Mouse (Mus musculus) liver, adult (tissue): ENCODE measurements around the gene Arpc5l.

ENCODE experiments used
- GATA4 ChIP-seq: IDR thresholded peaks from 2 replicates; pipeline ENCODE4 v1.6.1; 2014; ENCODE audit warnings: mild to moderate bottlenecking, low read length; ENCODE audit not compliant: insufficient replicate concordance

Arpc5l gene

GRCm38 (mm10) chr2:38992004-38992403 lies 13.1 kb upstream of the Arpc5l start:
- no peak for TF ChIP-seq GATA4

GRCm38 (mm10) chr2:38992452-38992851 lies 12.7 kb upstream of the Arpc5l start:
- TF ChIP-seq GATA4: no peak

- TF ChIP-seq GATA4: no peak
Observed at GRCm38 (mm10) chr2:38997386-38998374, 7.5 kb upstream of the Arpc5l start, which contains the start of gene Wdr38. Gene Wdr38, plus strand, starts transcription at chr2:38997476.

GRCm38 (mm10) chr2:38999381-38999780 lies 5.8 kb upstream of the Arpc5l start:
- TF ChIP-seq GATA4: no peak

- TF ChIP-seq GATA4: no peak
Observed at GRCm38 (mm10) chr2:38999910-39000586, 5.1 kb upstream of the Arpc5l start.

GRCm38 (mm10) chr2:39000587-39000919 lies 4.6 kb upstream of the Arpc5l start:
- TF ChIP-seq GATA4: no peak

- no peak for TF ChIP-seq GATA4
Observed at GRCm38 (mm10) chr2:39001866-39002265, 3.3 kb upstream of the Arpc5l start.

- TF ChIP-seq GATA4: no peak
Observed at GRCm38 (mm10) chr2:39003106-39003505, 2.0 kb upstream of the Arpc5l start.

GRCm38 (mm10) chr2:39003512-39003911 lies 1.6 kb upstream of the Arpc5l start:
- no peak for TF ChIP-seq GATA4

- no peak for TF ChIP-seq GATA4
Observed at GRCm38 (mm10) chr2:39004372-39004771, 776 bp upstream of the Arpc5l start.

- no peak for TF ChIP-seq GATA4
Observed at GRCm38 (mm10) chr2:39005574-39006079, 479 bp downstream of the Arpc5l start, which contains the start of gene Rpl35. Gene Rpl35, minus strand, starts transcription at chr2:39005624.

GRCm38 (mm10) chr2:39006149-39006730 lies 1.1 kb downstream of the Arpc5l start:
- no peak for TF ChIP-seq GATA4

GRCm38 (mm10) chr2:39007865-39008264 lies 2.7 kb downstream of the Arpc5l start:
- TF ChIP-seq GATA4: peak; percentile 29; the same call in 1 of the 2 replicates

- no peak for TF ChIP-seq GATA4
Observed at GRCm38 (mm10) chr2:39008350-39008851, 3.3 kb downstream of the Arpc5l start.

- no peak for TF ChIP-seq GATA4
Observed at GRCm38 (mm10) chr2:39008954-39009365, 3.8 kb downstream of the Arpc5l start.
